Mouse (Mus musculus) heart, postnatal 0 days (tissue): ENCODE measurements around the gene Rbks. TPM values are rescaled to one million over a fixed set of nuclear protein-coding genes. Genes with fewer than 3 reads are reported as not detected.
"Not testable (repeated sequence)": the region's sequence is repeated elsewhere in the genome, so short reads cannot be mapped to it uniquely, and the experiment has no call there.

Experiments used
- ATAC-seq: fragments of 200-750 bp; cut with Nextera tagmentation; 2 replicates; pipeline ENCODE4 v1.8.0; 2017; ENCODE audit warnings: low read depth, moderate number of reproducible peaks, moderate library complexity; ENCODE audit not compliant: insufficient read depth
- DNase-seq: peaks from one replicate; pipeline ENCODE4 v3.0.0-alpha.2; 2016; ENCODE audit warnings: low spot score
- H3K27ac ChIP-seq: fragments of 300-500 bp; sonication (generic); 2 replicates; pipeline ENCODE4 v1.5.1; 2014; ENCODE audit warnings: low read depth, mild to moderate bottlenecking
- H3K27me3 ChIP-seq: fragments of 300-500 bp; sonication (generic); 2 replicates; pipeline ENCODE4 v1.6.1; 2014; ENCODE audit warnings: low read length, mixed read lengths; ENCODE audit not compliant: control insufficient read depth, insufficient read depth
- H3K36me3 ChIP-seq: fragments of 300-500 bp; sonication (generic); replicated peaks from 2 replicates; pipeline ENCODE4 v1.6.1; 2014; ENCODE audit warnings: low read length, mixed read lengths; ENCODE audit not compliant: control insufficient read depth, insufficient read depth
- H3K4me1 ChIP-seq: fragments of 300-500 bp; sonication (generic); 2 replicates; pipeline ENCODE4 v1.6.1; 2014; ENCODE audit warnings: antibody characterized with exemption; ENCODE audit not compliant: control insufficient read depth, insufficient read depth
- H3K4me2 ChIP-seq: fragments of 300-500 bp; sonication (generic); 2 replicates; pipeline ENCODE4 v1.6.1; 2014; ENCODE audit warnings: low read depth, mild to moderate bottlenecking, low read length, moderate library complexity
- H3K4me3 ChIP-seq: fragments of 300-500 bp; sonication (generic); 2 replicates; pipeline ENCODE4 v1.5.1; 2014; ENCODE audit warnings: low read depth, low read length
- H3K9ac ChIP-seq: fragments of 300-500 bp; sonication (generic); replicated peaks from 2 replicates; pipeline ENCODE4 v1.6.1; 2014; ENCODE audit warnings: low read depth, low read length, mixed read lengths
- H3K9me3 ChIP-seq: fragments of 300-500 bp; sonication (generic); replicated peaks from 2 replicates; pipeline ENCODE4 v1.6.1; 2016; ENCODE audit warnings: low read length; ENCODE audit not compliant: control insufficient read depth
- CTCF ChIP-seq: IDR thresholded peaks from 2 replicates; pipeline ENCODE4 v1.5.1; 2016; ENCODE audit warnings: antibody characterized with exemption, control low read depth, low read depth
- EP300 ChIP-seq: IDR thresholded peaks from 2 replicates; pipeline ENCODE4 v1.6.1; 2016; ENCODE audit warnings: antibody characterized with exemption, low read depth
- WGBS: fragments of 180-500 bp; shearing (Covaris S2); extraction: QIAGEN DNeasy Blood & Tissue Kit; methylation state at CpG from one replicate; pipeline ENCODE4 v1.1.7; 2014; 5-methylcytosine and 5-hydroxymethylcytosine counted together
- polyA plus RNA-seq: library from polyadenylated mRNA; unstranded; fragments of >200 nt; fragmentation: Nextera tagmentation; extraction: Ambion mirVana; gene quantifications from 2 replicates; pipeline ENCODE4 v1.2.1, GENCODE M21; 2015
- total RNA-seq: library from RNA; depleted of rRNA; stranded (reverse); fragments of >200 nt; gene quantifications from 2 replicates; pipeline ENCODE4 v1.2.3, GENCODE M21; 2014; ENCODE audit warnings: low replicate concordance

Rbks gene
- total and polyA plus RNA-seq, 2 experiments from 2014 or later = 0.53 to 9.1 TPM

GRCm38 (mm10) chr5:31597430-31597944 lies 99.9 kb downstream of the Rbks start:
- Histone ChIP-seq H3K4me1 (0 out of 2 replicates have a peak, but pooled peaks cover 10% of the 10 kb centered on the region), H3K27ac (peak overlapping the region; percentile 43), H3K4me2 (peak overlapping the region; percentile 59), H3K36me3 (no peaks in the 10 kb centered on the region), H3K27me3 (no peaks in the 10 kb centered on the region), H3K9me3 (no peaks in the 10 kb centered on the region), H3K4me3 (no peak overlapping the region), H3K9ac (no peak overlapping the region)
- DNase-seq (no peak), ATAC-seq (no peak)
- 61% methylated on average over 6 of the region's 6 CpGs for WGBS
- no peak for TF ChIP-seq CTCF
- TF ChIP-seq EP300 = no peak

DNA sequence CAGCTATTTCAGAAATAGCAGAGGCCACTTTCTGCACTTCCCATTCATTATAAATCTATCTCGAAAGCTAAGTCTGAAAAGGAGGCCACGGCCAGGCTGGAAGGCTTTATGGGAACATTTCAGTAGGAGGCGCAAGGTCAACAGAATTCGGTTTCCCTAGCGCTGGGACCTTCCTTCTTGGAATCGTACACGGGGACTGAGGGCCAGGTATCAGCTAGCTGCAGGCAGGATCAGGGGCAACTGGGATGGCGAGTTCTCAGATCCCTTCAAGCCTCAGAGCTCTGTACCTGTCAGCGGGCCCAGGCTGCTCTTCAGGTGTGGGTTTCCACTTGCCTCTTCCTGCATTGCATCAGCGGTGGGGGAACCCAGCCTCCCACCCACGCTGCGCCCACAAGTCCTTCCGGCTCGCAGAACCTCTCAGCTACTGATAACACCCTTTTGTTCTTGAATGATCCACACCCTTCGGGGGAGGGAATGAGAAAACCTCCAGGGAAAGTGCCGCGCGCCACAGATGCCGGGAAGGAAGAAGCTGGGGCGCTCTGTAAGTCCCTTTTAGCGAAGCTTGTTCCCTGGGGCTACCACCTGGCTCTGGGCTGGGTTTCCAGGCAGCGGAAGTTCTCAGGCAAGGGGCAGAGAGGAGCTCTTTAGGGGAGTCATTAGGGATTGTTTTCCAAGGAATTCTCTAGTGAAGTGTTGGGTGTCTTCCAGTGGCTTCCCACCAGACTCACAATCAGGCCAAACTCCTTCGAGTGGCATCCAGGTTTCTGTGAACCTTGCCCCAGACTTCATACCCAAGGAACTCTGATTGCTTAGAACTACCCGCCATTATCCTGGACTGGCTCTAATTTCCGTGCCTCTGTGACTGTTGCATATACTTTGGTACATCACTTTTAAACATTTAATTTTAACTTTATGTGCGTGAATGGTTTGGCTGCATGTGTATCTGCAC lies 100.7 kb downstream of the Rbks start, which contains the start of gene Mrpl33:
TSS of gene Mrpl33 (plus strand) at position 455 of the 949 bp plus-strand sequence.
- 7% methylated on average over 26 of the region's 26 CpGs for WGBS
- peak; percentile 57 for ATAC-seq

DNA sequence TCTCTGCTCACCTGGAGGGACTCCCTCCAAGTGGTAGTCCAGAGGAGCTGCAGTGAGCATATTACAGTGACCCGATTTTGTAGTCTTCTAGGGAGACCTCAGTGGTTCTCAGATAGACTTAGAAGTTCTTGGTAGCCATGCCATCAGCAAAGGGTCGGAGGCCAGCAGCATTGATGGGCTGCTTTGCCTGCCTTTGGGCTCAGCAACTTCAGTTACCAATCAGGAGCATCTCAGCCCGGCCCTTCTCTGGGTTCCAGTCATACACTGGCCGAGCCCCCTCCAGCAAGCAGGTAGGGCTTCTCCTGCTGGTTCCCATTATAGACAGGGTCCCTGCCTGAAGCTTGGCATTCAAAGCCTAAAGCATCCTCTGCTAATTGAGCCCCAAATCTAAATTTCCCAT lies 101.6 kb downstream of the Rbks start:
- 59% methylated on average over 4 of the region's 4 CpGs for WGBS

More for the DNA sequence above, 100.7 kb downstream of the Rbks start, which contains the start of gene Mrpl33:
- TF ChIP-seq CTCF (peak; percentile 32; the same call in 1 of the 2 replicates), EP300 (0 out of 2 replicates have a peak, but pooled peaks have one; percentile 43)
- Histone ChIP-seq H3K36me3 (no peaks in the 10 kb centered on the region), H3K9me3 (no peaks in the 10 kb centered on the region), H3K4me1 (0 out of 2 replicates have a peak, but pooled peaks cover 8% of the 10 kb centered on the region), H3K27me3 (no peaks in the 10 kb centered on the region), H3K4me3 (peak within 1 kb of the TSS; percentile 39), H3K9ac (peak within 1 kb of the TSS; percentile 12; the same call in 1 of the 2 replicates), H3K27ac (peak within 1 kb of the TSS; percentile 43), H3K4me2 (peak within 1 kb of the TSS; percentile 59)
- DNase-seq = peak; percentile 58

GRCm38 (mm10) chr5:31591122-31591521 lies 106.3 kb downstream of the Rbks start:
- DNase-seq = no peak
- Histone ChIP-seq H3K4me2 (no peak overlapping the region), H3K4me1 (0 out of 2 replicates have a peak, but pooled peaks cover 3% of the 10 kb centered on the region), H3K27me3 (no peaks in the 10 kb centered on the region), H3K27ac (no peak overlapping the region), H3K9ac (no peak overlapping the region), H3K4me3 (no peak overlapping the region), H3K9me3 (peaks cover 5% of the 10 kb centered on the region; the same call in 1 of the 2 replicates), H3K36me3 (no peaks in the 10 kb centered on the region)
- 89% methylated on average over 7 of the region's 7 CpGs for whole genome bisulfite sequencing
- TF ChIP-seq EP300 (no peak), CTCF (no peak)
- ATAC-seq = no peak

More for the DNA sequence above, 101.6 kb downstream of the Rbks start:
- Histone ChIP-seq H3K4me1 (0 out of 2 replicates have a peak, but pooled peaks cover 8% of the 10 kb centered on the region), H3K27ac (no peak overlapping the region), H3K4me2 (no peak overlapping the region), H3K9ac (no peak overlapping the region), H3K9me3 (no peaks in the 10 kb centered on the region), H3K4me3 (no peak overlapping the region), H3K27me3 (no peaks in the 10 kb centered on the region), H3K36me3 (no peaks in the 10 kb centered on the region)
- no peak for ATAC-seq
- TF ChIP-seq CTCF (no peak), EP300 (no peak)
- no peak for DNase-seq

DNA sequence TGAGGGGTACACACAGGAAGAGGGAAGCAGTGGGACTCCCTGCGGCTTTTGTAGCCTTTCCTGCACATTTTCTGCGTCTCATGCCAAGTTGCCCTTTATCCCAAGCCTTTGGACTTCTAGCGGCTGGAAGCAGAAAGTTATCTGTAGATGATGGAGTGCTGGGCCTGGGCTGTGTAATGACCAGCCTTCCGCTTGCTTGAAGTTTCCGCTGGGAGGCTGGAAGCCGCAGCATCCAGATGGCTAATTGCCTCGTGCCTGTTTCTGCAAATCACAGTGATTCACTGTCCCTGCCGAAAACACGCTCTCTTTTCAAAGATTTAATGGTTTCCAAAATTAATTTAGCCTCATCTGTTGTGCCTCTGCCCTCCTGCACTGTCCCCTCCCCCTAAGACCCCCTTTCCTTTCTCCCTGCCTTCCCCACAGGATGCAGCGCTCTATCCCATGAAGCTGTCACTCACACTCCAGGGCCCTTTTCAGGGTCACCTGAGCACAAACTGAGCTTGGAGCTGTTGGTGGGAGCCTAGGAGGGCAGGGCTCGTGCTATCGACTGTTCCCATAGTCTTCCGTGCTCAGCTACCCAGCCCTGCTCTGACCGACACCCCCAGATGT lies 107.6 kb downstream of the Rbks start:
- H3K4me2 ChIP-seq = no peak overlapping the region
- ATAC-seq = no peak
- H3K36me3 ChIP-seq = no peaks in the 10 kb centered on the region
- TF ChIP-seq EP300 = no peak
- TF ChIP-seq CTCF = no peak
- no peaks in the 10 kb centered on the region for H3K27me3 ChIP-seq
- no peak overlapping the region for H3K27ac ChIP-seq
- WGBS = 76% methylated on average over 14 of the region's 14 CpGs
- no peak for DNase-seq
- H3K4me3 ChIP-seq = no peak overlapping the region
- H3K9me3 ChIP-seq = peaks cover 5% of the 10 kb centered on the region; the same call in 1 of the 2 replicates
- 0 out of 2 replicates have a peak, but pooled peaks cover 3% of the 10 kb centered on the region for H3K4me1 ChIP-seq
- H3K9ac ChIP-seq = no peak overlapping the region

DNA sequence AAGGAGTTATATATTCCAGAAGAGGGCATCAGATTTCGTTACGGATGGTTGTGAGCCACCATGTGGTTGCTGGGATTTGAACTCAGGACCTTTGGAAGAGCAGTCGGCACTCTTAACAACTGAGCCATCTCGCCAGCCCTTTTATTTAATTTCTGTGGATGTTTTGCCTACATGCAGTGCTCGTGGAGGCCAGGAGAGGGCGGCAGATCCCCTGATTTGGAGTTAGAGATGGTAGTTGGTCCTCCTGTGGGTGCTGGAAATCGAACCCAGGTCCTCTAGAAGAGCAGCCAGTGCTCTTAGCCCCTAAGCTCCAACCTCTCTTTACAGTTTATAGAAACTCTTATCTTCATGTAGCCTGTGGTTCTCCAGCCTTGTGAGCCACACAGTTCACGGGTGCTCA lies 108.8 kb downstream of the Rbks start:
- H3K27ac ChIP-seq, H3K4me1 ChIP-seq, DNase-seq, H3K36me3 ChIP-seq, ATAC-seq, H3K9ac ChIP-seq, H3K9me3 ChIP-seq, H3K27me3 ChIP-seq, H3K4me2 ChIP-seq, H3K4me3 ChIP-seq: not testable (repeated sequence)
- WGBS = 79% methylated on average over 8 of the region's 8 CpGs
